Mouse (Mus musculus) ES-Bruce4 (cell line): Measurements from ENCODE around the gene Mfsd11.

Experiments used
- CTCF ChIP-seq: IDR thresholded peaks from one replicate; pipeline ENCODE4 v1.8.1; 2011; ENCODE audit warnings: low read depth, low read length
- EP300 ChIP-seq: IDR thresholded peaks from 2 replicates; pipeline ENCODE4 v1.6.1; 2011; ENCODE audit warnings: low read depth, low read length; ENCODE audit not compliant: insufficient read depth

GRCm38 (mm10) chr11:116825230-116825629 lies 27.0 kb upstream of the Mfsd11 start:
- TF ChIP-seq CTCF (no peak), EP300 (no peak)
